Mouse (Mus musculus) stomach, embryonic 16.5 days (tissue): Measurements from ENCODE around the gene Psmb7. TPM values are rescaled to one million over a fixed set of nuclear protein-coding genes. Genes with fewer than 3 reads are reported as not detected.

Experiments used
- ATAC-seq: fragments of 200-750 bp; cut with Nextera tagmentation; 2 replicates; pipeline ENCODE4 v1.8.0; 2017; ENCODE audit warnings: moderate number of reproducible peaks, moderate TSS enrichment; ENCODE audit not compliant: insufficient read depth, low FRiP score
- H3K27ac ChIP-seq: fragments of 300-500 bp; sonication (generic); 2 replicates; pipeline ENCODE4 v1.5.1; 2014; ENCODE audit warnings: low read length
- H3K27me3 ChIP-seq: fragments of 300-500 bp; sonication (generic); 2 replicates; pipeline ENCODE4 v1.6.1; 2014; ENCODE audit warnings: low read length, control low read depth, mixed read lengths; ENCODE audit not compliant: control insufficient read depth, insufficient read depth
- H3K36me3 ChIP-seq: fragments of 300-500 bp; sonication (generic); 2 replicates; pipeline ENCODE4 v1.6.1; 2014; ENCODE audit warnings: low read length; ENCODE audit not compliant: control insufficient read depth, insufficient read depth
- H3K4me1 ChIP-seq: fragments of 300-500 bp; sonication (generic); 2 replicates; pipeline ENCODE4 v1.6.1; 2014; ENCODE audit warnings: low read length, control low read depth, mixed read lengths; ENCODE audit not compliant: control insufficient read depth, insufficient read depth
- H3K4me2 ChIP-seq: fragments of 300-500 bp; sonication (generic); 2 replicates; pipeline ENCODE4 v1.6.1; 2014; ENCODE audit warnings: low read depth, low read length, mixed read lengths
- H3K4me3 ChIP-seq: fragments of 300-500 bp; sonication (generic); replicated peaks from 2 replicates; pipeline ENCODE4 v1.5.1; 2014; ENCODE audit warnings: mild to moderate bottlenecking, low read length
- H3K9ac ChIP-seq: fragments of 300-500 bp; sonication (generic); 2 replicates; pipeline ENCODE4 v1.6.1; 2014; ENCODE audit warnings: low read length
- H3K9me3 ChIP-seq: fragments of 300-500 bp; sonication (generic); replicated peaks from 2 replicates; pipeline ENCODE4 v1.6.1; 2016; ENCODE audit warnings: low read length, control low read depth; ENCODE audit not compliant: control insufficient read depth
- WGBS: fragments of 180-500 bp; shearing (Covaris S2); extraction: QIAGEN DNeasy Blood & Tissue Kit; methylation state at CpG from one replicate; pipeline ENCODE4 v1.1.7; 2014; 5-methylcytosine and 5-hydroxymethylcytosine counted together
- polyA plus RNA-seq: library from polyadenylated mRNA; unstranded; fragments of >200 nt; fragmentation: Nextera tagmentation; extraction: Ambion mirVana; gene quantifications from 2 replicates; pipeline ENCODE4 v1.2.1, GENCODE M21; 2015

The Psmb7 gene
- polyA plus RNA-seq, 1 experiment from 2014 or later: 213 TPM

DNA sequence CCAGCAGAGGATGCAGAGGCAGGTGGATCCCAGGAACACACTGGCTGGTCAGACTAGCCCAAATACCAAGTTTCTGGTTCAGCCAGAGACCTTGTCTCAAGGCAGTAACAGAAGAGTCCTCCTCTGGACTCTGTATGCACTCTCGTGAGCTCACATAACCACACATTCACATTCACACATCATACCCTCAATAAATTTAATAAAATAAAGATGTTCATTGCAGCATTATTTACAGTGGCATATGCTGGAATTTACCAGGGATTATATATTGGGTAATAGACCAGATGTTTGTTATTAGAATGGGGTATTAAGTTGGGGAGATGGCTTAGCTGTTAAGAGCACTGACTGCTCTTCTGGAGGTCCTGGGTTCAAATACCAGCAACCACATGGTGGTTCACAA, 6.5 kb upstream of the Psmb7 start:
- Histone ChIP-seq H3K4me2 (no peak overlapping the region), H3K4me3 (no peak overlapping the region), H3K27ac (no peak overlapping the region), H3K9me3 (no peaks in the 10 kb centered on the region), H3K27me3 (no peaks in the 10 kb centered on the region), H3K9ac (no peak overlapping the region), H3K4me1 (no peaks in the 10 kb centered on the region), H3K36me3 (no peaks in the 10 kb centered on the region)
- ATAC-seq: no peak
- 81% methylated on average over 1 of the region's 1 CpGs for WGBS

DNA sequence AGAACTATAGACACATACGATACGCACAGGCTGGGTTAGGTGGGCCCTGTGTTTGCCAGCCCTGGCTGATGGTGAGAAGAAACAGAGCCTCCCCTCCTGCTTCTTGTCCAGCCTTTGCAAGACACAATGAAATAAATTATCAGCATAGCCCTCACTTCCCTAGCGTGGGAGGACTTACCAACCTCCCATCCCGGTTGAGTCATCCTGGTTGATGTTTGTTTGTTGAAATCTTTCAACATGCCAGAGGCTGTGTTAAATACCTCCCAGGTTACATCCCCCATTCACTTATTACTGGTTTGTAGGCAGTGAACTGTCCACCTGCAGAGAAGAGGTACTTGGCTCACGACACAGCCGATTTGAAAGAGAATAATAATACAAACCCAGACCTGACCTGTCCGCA, 3.8 kb upstream of the Psmb7 start:
- Histone ChIP-seq H3K4me2 (no peak overlapping the region), H3K4me3 (no peak overlapping the region), H3K9ac (no peak overlapping the region), H3K27ac (no peak overlapping the region), H3K36me3 (no peaks in the 10 kb centered on the region), H3K9me3 (no peaks in the 10 kb centered on the region), H3K4me1 (peaks cover 6% of the 10 kb centered on the region; the same call in 1 of the 2 replicates), H3K27me3 (no peaks in the 10 kb centered on the region)
- WGBS: 71% methylated on average over 7 of the region's 7 CpGs
- no peak for ATAC-seq

DNA sequence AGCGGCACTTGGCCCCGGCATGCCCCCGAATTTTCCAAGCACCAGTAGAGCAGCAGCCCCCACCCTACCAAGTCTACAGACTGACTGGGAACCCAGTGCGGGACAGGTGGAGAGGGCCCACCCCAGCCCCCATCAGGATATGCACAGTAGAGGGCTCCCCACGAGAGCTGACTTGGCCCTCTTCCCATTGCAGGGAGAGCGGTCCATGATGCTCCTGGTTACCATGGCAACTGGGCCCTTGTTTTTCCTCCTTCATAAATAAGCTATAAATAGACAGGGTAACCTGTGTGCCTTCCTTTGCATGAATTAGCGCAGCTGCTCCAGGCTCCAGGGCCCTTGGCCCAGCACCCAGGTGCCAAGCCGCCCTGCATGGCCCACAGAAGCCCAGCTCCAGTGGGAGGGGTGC, 3.3 kb upstream of the Psmb7 start:
- Histone ChIP-seq H3K9me3 (no peaks in the 10 kb centered on the region), H3K4me1 (peaks cover 9% of the 10 kb centered on the region; the same call in 1 of the 2 replicates), H3K27me3 (no peaks in the 10 kb centered on the region), H3K4me2 (no peak overlapping the region), H3K27ac (no peak overlapping the region), H3K36me3 (no peaks in the 10 kb centered on the region), H3K9ac (no peak overlapping the region), H3K4me3 (no peak overlapping the region)
- no peak for ATAC-seq
- WGBS: 60% methylated on average over 8 of the region's 8 CpGs

GRCm38 (mm10) chr2:38645936-38646335, 2.0 kb upstream of the Psmb7 start:
- H3K27ac ChIP-seq: no peak overlapping the region
- ATAC-seq: no peak
- 2% methylated on average over 3 of the region's 3 CpGs for WGBS
- H3K4me2 ChIP-seq: no peak overlapping the region
- no peaks in the 10 kb centered on the region for H3K27me3 ChIP-seq
- peaks cover 10% of the 10 kb centered on the region; the same call in 1 of the 2 replicates for H3K36me3 ChIP-seq
- no peak overlapping the region for H3K9ac ChIP-seq
- H3K9me3 ChIP-seq: no peaks in the 10 kb centered on the region
- H3K4me3 ChIP-seq: no peak overlapping the region
- H3K4me1 ChIP-seq: peaks cover 9% of the 10 kb centered on the region; the same call in 1 of the 2 replicates

DNA sequence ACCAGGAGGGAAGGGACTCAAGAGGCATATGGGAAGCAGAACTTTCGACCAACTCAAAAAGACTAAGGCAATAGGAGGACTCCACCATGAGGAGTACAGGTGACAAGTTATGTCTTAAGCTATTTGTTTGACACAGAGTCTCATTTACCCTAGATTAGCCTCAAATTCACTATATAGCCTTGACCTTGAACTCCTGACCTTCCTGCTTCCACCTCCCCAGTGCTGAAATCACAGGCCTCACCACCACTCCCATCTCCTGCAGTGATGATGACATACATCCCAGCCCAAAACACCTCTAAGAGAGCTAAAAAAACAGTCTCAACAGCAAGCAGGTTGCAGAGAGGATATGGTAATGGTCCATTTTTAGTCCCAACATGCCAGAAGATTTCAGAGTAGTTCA, 2.1 kb downstream of the Psmb7 start:
- no peak overlapping the region for H3K9ac ChIP-seq
- H3K4me1 ChIP-seq: peaks cover 9% of the 10 kb centered on the region; the same call in 1 of the 2 replicates
- no peak overlapping the region for H3K4me3 ChIP-seq
- no peak overlapping the region for H3K27ac ChIP-seq
- WGBS: 90% methylated on average over 1 of the region's 1 CpGs
- no peak overlapping the region for H3K4me2 ChIP-seq
- H3K27me3 ChIP-seq: no peaks in the 10 kb centered on the region
- peaks cover 20% of the 10 kb centered on the region; the same call in 1 of the 2 replicates for H3K36me3 ChIP-seq
- ATAC-seq: no peak
- no peaks in the 10 kb centered on the region for H3K9me3 ChIP-seq

DNA sequence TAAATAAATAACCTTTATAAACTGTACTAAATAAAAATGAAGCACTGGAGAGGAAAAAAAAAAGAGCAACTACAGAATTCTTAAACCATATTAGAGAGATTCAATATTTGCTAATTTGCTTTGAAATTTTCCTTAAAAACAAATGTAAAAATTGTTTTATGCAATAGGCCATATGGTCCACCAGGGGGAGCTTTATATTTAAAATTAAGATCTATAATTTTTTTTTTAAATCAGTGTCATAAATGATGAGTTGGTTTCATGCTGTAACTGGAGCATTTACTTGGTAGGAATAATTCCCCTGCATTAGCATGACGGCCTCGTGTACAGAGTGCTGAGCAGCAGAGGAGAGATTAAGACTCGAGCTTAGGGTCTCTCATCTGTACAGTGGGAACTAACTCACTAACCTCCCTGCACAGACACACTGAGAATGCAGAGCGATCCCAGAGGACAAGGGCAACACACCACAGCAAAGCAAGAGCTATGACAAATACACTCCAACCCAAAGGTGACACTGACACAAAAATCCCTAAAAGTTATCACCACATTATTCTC, 6.1 kb downstream of the Psmb7 start:
- Histone ChIP-seq H3K36me3 (peaks cover 20% of the 10 kb centered on the region; the same call in 1 of the 2 replicates), H3K4me1 (peaks cover 5% of the 10 kb centered on the region; the same call in 1 of the 2 replicates), H3K4me3 (no peak overlapping the region), H3K9me3 (no peaks in the 10 kb centered on the region), H3K27me3 (no peaks in the 10 kb centered on the region), H3K27ac (no peak overlapping the region), H3K4me2 (no peak overlapping the region), H3K9ac (no peak overlapping the region)
- no peak for ATAC-seq
- WGBS: 72% methylated on average over 4 of the region's 4 CpGs

- H3K4me2 ChIP-seq: no peak overlapping the region
- H3K4me3 ChIP-seq: no peak overlapping the region
- H3K4me1 ChIP-seq: no peaks in the 10 kb centered on the region
- H3K27me3 ChIP-seq: no peaks in the 10 kb centered on the region
- no peak for ATAC-seq
- 81% methylated on average over 2 of the region's 2 CpGs for WGBS
- H3K27ac ChIP-seq: no peak overlapping the region
- H3K36me3 ChIP-seq: peaks cover 15% of the 10 kb centered on the region
- H3K9me3 ChIP-seq: no peaks in the 10 kb centered on the region
- H3K9ac ChIP-seq: no peak overlapping the region
These were observed 13.3 kb downstream of the Psmb7 start for GRCm38 (mm10) chr2:38630574-38630973.

GRCm38 (mm10) chr2:38629451-38629850, 14.4 kb downstream of the Psmb7 start:
- Histone ChIP-seq H3K9ac (no peak overlapping the region), H3K4me1 (no peaks in the 10 kb centered on the region), H3K27ac (no peak overlapping the region), H3K9me3 (no peaks in the 10 kb centered on the region), H3K27me3 (no peaks in the 10 kb centered on the region), H3K36me3 (peaks cover 15% of the 10 kb centered on the region), H3K4me2 (no peak overlapping the region), H3K4me3 (no peak overlapping the region)
- 93% methylated on average over 3 of the region's 3 CpGs for WGBS
- ATAC-seq: no peak

DNA sequence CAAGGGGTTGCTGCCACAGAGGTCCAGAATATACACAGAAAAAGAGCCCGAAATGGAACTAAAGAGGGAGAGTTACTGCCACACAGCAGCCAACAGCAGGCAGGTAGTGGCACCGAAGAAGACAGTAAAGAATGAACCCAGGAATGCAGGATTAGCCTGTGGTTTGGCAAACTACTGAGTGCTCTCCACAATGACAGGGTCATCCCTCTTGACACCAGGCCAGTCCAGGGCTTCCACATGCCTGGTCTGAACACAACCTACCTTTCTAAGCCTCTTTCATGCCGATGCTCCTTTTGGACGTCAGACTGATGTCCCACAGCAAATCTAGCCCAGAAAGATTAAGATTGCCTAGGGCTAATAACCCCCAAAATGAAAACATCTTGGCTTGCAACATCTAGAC, 15.1 kb downstream of the Psmb7 start:
- 92% methylated on average over 4 of the region's 4 CpGs for WGBS
- no peaks in the 10 kb centered on the region for H3K4me1 ChIP-seq
- peaks cover 15% of the 10 kb centered on the region for H3K36me3 ChIP-seq
- no peak overlapping the region for H3K27ac ChIP-seq
- H3K9ac ChIP-seq: no peak overlapping the region
- H3K9me3 ChIP-seq: no peaks in the 10 kb centered on the region
- H3K4me3 ChIP-seq: no peak overlapping the region
- H3K27me3 ChIP-seq: no peaks in the 10 kb centered on the region
- no peak overlapping the region for H3K4me2 ChIP-seq
- no peak for ATAC-seq
